Mouse (Mus musculus) cerebellum, adult 11-12 months (tissue): ENCODE results near the gene Sgta.
"Not testable (repeated sequence)": the region's sequence is repeated elsewhere in the genome, so short reads cannot be mapped to it uniquely, and the experiment has no call there.

Source experiments
- DNase-seq: peaks from one replicate; pipeline ENCODE4 v3.0.0; 2022

Gene Sgta

GRCm38 (mm10) chr10:81057406-81058130 lies 2.4 kb downstream of the Sgta start:
- no peak for DNase-seq

GRCm38 (mm10) chr10:81055802-81056340 lies 4.1 kb downstream of the Sgta start:
- not testable (repeated sequence) for DNase-seq

GRCm38 (mm10) chr10:81055169-81055568 lies 4.8 kb downstream of the Sgta start:
- DNase-seq, result no peak

GRCm38 (mm10) chr10:81052577-81052976 lies 7.4 kb downstream of the Sgta start:
- no peak for DNase-seq

GRCm38 (mm10) chr10:81051133-81051532 lies 8.8 kb downstream of the Sgta start:
- no peak for DNase-seq

GRCm38 (mm10) chr10:81050645-81051044 lies 9.3 kb downstream of the Sgta start:
- no peak for DNase-seq

GRCm38 (mm10) chr10:81045246-81045645 lies 14.7 kb downstream of the Sgta start:
- not testable (repeated sequence) for DNase-seq

- DNase-seq, result peak; percentile 71
Observed at GRCm38 (mm10) chr10:81041458-81042175, 18.4 kb downstream of the Sgta start.

- peak; percentile 98 for DNase-seq
Observed at GRCm38 (mm10) chr10:81036988-81037580, 22.9 kb downstream of the Sgta start, which contains the start of gene Slc39a3. Slc39a3 (minus strand) TSS chr10:81037426.

GRCm38 (mm10) chr10:81036251-81036650 lies 23.7 kb downstream of the Sgta start:
- DNase-seq, result no peak

GRCm38 (mm10) chr10:81033586-81033985 lies 26.4 kb downstream of the Sgta start:
- DNase-seq, result peak; percentile 35

GRCm38 (mm10) chr10:81029031-81029430 lies 30.9 kb downstream of the Sgta start:
- peak; percentile 67 for DNase-seq

- peak; percentile 46 for DNase-seq
Observed at GRCm38 (mm10) chr10:81028219-81028618, 31.8 kb downstream of the Sgta start.

GRCm38 (mm10) chr10:81027331-81027730 lies 32.6 kb downstream of the Sgta start:
- peak; percentile 89 for DNase-seq

GRCm38 (mm10) chr10:81026857-81027256 lies 33.1 kb downstream of the Sgta start:
- peak; percentile 52 for DNase-seq

GRCm38 (mm10) chr10:81025639-81026275 lies 34.2 kb downstream of the Sgta start, which contains the start of gene Diras1:
Diras1 (minus strand) TSS chr10:81025662.
- peak; percentile 52 for DNase-seq

GRCm38 (mm10) chr10:81025047-81025621 lies 34.8 kb downstream of the Sgta start:
- peak; percentile 72 for DNase-seq

- peak; percentile 52 for DNase-seq
Observed at GRCm38 (mm10) chr10:81024346-81024937, 35.5 kb downstream of the Sgta start.

GRCm38 (mm10) chr10:81022744-81023143 lies 37.2 kb downstream of the Sgta start:
- peak; percentile 38 for DNase-seq

- DNase-seq, result peak; percentile 55
Observed at GRCm38 (mm10) chr10:81021547-81022110, 38.4 kb downstream of the Sgta start.

- peak; percentile 48 for DNase-seq
Observed at GRCm38 (mm10) chr10:81020207-81020606, 39.8 kb downstream of the Sgta start.

- DNase-seq, result peak; percentile 65
Observed at GRCm38 (mm10) chr10:81019687-81020086, 40.3 kb downstream of the Sgta start.
